Mouse (Mus musculus) liver, adult 2 months (tissue): Measurements from ENCODE around the gene Cbx3.

Experiments
- CTCF ChIP-seq: fragments of 200-500 bp; IDR thresholded peaks from 2 replicates; pipeline ENCODE4 v1.5.1; 2011; ENCODE audit warnings: low read depth, low read length, control low read depth
- POLR2A ChIP-seq: fragments of 200-500 bp; IDR thresholded peaks from 2 replicates; pipeline ENCODE4 v1.6.1; 2011; ENCODE audit warnings: low read length, control low read depth; ENCODE audit not compliant: insufficient read depth; ENCODE audit errors: extremely low read depth

- TF ChIP-seq CTCF, result no peak
- TF ChIP-seq POLR2A, result no peak; the same call in 1 of the 2 replicates
Measured at GRCm38 (mm10) chr6:51470311-51471178, at the start of gene Cbx3.
